Mouse (Mus musculus) intestine, embryonic 14.5 days (tissue): ENCODE measurements around the gene Zfp771. TPM values are rescaled to one million over a fixed set of nuclear protein-coding genes. Genes with fewer than 3 reads are reported as not detected.
A peak's percentile ranks its signal among the peaks of the same experiment; 100 is the strongest.

Experiments
- ATAC-seq: fragments of 200-750 bp; cut with Nextera tagmentation; replicated peaks from 2 replicates; pipeline ENCODE4 v1.8.0; 2017; ENCODE audit warnings: low read depth, moderate number of reproducible peaks, moderate TSS enrichment, moderate library complexity; ENCODE audit not compliant: low FRiP score, low TSS enrichment
- DNase-seq: peaks from one replicate; pipeline ENCODE4 v3.0.0-alpha.2; 2018; ENCODE audit warnings: low spot score
- H3K27ac ChIP-seq: fragments of 300-500 bp; sonication (generic); 2 replicates; pipeline ENCODE4 v1.5.1; 2014; ENCODE audit warnings: low read depth, mild to moderate bottlenecking, control low read depth
- H3K27me3 ChIP-seq: fragments of 300-500 bp; sonication (generic); replicated peaks from 2 replicates; pipeline ENCODE4 v1.6.1; 2014; ENCODE audit warnings: low read length, control low read depth; ENCODE audit not compliant: control insufficient read depth, insufficient read depth
- H3K36me3 ChIP-seq: fragments of 300-500 bp; sonication (generic); 2 replicates; pipeline ENCODE4 v1.6.1; 2014; ENCODE audit warnings: low read length, control low read depth; ENCODE audit not compliant: control insufficient read depth, insufficient read depth
- H3K4me1 ChIP-seq: fragments of 300-500 bp; sonication (generic); replicated peaks from 2 replicates; pipeline ENCODE4 v1.6.1; 2014; ENCODE audit warnings: low read length, control low read depth, mixed read lengths; ENCODE audit not compliant: control insufficient read depth, insufficient read depth
- H3K4me2 ChIP-seq: fragments of 300-500 bp; sonication (generic); 2 replicates; pipeline ENCODE4 v1.6.1; 2014; ENCODE audit warnings: low read length
- H3K4me3 ChIP-seq: fragments of 300-500 bp; sonication (generic); 2 replicates; pipeline ENCODE4 v1.5.1; 2014; ENCODE audit warnings: low read depth, low read length, control low read depth, mixed read lengths
- H3K9ac ChIP-seq: fragments of 300-500 bp; sonication (generic); 2 replicates; pipeline ENCODE4 v1.6.1; 2014; ENCODE audit warnings: mild to moderate bottlenecking, low read length
- H3K9me3 ChIP-seq: fragments of 300-500 bp; sonication (generic); 2 replicates; pipeline ENCODE4 v1.6.1; 2016; ENCODE audit warnings: low read length, control low read depth; ENCODE audit not compliant: control insufficient read depth
- WGBS: fragments of 180-500 bp; shearing (Covaris S2); extraction: QIAGEN DNeasy Blood & Tissue Kit; methylation state at CpG from one replicate; pipeline ENCODE4 v1.1.7; 2014; 5-methylcytosine and 5-hydroxymethylcytosine counted together
- polyA plus RNA-seq: library from polyadenylated mRNA; unstranded; fragments of >200 nt; fragmentation: Nextera tagmentation; extraction: Ambion mirVana; gene quantifications from 2 replicates; pipeline ENCODE4 v1.2.1, GENCODE M21; 2014

The Zfp771 gene
- polyA plus RNA-seq, 1 experiment from 2014 or later, result 47.6 TPM

DNA sequence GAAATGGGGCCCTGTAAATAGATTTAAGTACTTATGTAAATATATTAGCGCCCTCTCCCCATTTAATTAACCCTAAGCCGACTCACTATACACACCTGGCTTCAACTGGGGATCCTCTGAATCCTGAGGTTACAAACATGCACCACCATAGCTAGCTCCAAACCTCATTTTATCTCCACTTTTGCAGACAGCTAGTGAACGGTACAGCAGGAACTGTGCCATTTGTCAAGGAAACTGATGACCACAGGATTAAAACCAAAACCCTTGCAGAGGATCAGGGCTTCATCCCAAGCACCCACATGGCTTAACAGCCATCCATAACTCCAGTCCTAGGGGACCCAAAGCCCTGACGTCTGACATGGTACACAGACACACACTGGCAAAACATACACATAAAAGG is 10.9 kb downstream of the Zfp771 start:
- Histone ChIP-seq H3K4me1 (peaks cover 10% of the 10 kb centered on the region), H3K27me3 (no peaks in the 10 kb centered on the region), H3K36me3 (peaks cover 11% of the 10 kb centered on the region), H3K9ac (peak overlapping the region; percentile 73), H3K4me2 (peak overlapping the region; percentile 86), H3K27ac (peak overlapping the region; percentile 88), H3K4me3 (peak overlapping the region; percentile 60), H3K9me3 (no peaks in the 10 kb centered on the region)
- WGBS, result 16% methylated on average over 4 of the region's 4 CpGs
- ATAC-seq (no peak), DNase-seq (no peak)

DNA sequence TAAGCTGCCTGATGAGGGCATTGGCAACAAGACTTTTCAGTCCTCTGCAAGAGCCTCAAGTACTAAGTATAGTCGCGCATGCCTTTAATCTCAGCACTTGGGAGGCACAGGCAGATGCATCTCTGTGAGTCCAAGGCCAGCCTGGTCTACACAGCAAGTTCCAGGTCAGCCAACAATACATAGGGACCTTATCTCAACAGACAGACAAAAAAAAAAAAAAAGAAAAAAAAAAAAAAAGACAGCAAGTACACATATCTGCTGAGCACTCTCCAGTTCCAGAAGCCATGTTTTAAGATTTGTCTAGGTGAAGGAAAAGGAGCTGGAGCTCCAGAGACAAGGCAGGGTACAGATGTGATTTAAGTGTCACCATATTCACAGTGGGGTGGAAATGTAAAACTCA is 11.9 kb downstream of the Zfp771 start:
- ATAC-seq (no peak), DNase-seq (no peak)
- H3K27ac ChIP-seq, result no peak overlapping the region
- no peaks in the 10 kb centered on the region for H3K9me3 ChIP-seq
- no peak overlapping the region for H3K9ac ChIP-seq
- peaks cover 10% of the 10 kb centered on the region for H3K4me1 ChIP-seq
- H3K4me2 ChIP-seq, result no peak overlapping the region
- no peak overlapping the region for H3K4me3 ChIP-seq
- H3K27me3 ChIP-seq, result no peaks in the 10 kb centered on the region
- H3K36me3 ChIP-seq, result peaks cover 9% of the 10 kb centered on the region; the same call in 1 of the 2 replicates
- WGBS, result 93% methylated on average over 2 of the region's 2 CpGs

DNA sequence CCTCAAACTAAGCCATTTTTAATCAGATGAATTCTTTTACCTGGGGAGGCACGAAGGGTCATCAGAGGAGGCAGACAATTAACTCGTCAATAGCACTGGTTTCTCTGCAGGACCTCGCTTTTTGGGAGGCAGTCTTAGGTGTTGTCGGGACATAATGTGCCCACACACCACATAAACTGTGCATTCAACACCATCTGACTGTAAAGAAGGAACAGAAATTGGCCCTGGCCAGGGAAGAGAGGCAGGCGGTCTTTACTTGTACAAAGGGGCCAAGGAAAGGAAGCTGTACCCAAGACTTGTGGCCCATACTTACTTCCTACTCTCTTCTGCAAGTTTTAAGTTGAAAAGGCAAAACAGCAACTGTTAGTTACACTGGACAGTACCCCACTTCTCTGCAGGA is 12.4 kb downstream of the Zfp771 start:
- DNase-seq, result no peak
- WGBS, result 90% methylated on average over 5 of the region's 5 CpGs

DNA sequence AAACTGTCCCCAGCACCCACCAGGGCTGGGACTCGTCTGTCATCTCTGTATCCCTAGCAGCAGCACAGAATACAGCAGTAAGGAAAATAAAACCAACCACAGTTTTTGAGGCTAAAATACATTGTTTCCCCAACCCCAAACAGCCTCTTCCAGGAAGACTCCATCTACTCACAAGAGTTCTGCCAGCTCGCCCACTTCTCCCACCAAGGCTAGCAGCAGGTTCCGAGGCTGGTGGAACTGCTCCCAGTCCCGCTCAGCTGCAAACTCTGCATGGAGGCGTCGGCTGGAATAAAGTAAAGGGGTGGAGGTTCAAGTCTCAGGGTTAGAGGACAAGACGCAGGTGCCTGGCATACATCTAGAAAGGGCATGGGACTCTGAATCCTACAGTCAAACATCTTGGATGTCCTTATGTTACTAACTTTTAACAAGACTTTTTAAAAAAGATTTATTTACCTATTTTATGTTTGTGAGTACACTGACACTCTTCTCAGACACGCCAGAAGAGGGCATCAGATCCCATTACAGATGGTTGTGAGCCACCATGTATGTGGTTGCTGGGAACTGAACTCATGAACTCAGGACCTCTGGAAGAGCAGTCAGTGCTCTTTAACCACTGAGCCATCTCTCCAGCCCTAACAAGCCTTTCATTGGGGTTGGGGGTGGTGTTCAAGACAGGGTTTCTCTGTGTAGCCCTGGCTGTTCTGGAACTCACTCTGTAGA is 15.3 kb downstream of the Zfp771 start:
- Histone ChIP-seq H3K27me3 (no peaks in the 10 kb centered on the region), H3K9ac (peak overlapping the region; percentile 70; the same call in 1 of the 2 replicates), H3K27ac (no peak overlapping the region), H3K4me3 (peak overlapping the region; percentile 74), H3K4me2 (peak overlapping the region; percentile 83), H3K4me1 (peaks cover 10% of the 10 kb centered on the region), H3K36me3 (peaks cover 9% of the 10 kb centered on the region; the same call in 1 of the 2 replicates), H3K9me3 (no peaks in the 10 kb centered on the region)
- 75% methylated on average over 8 of the region's 8 CpGs for WGBS
- DNase-seq, result no peak
- no peak for ATAC-seq

More for the DNA sequence above, 12.4 kb downstream of the Zfp771 start:
- Histone ChIP-seq H3K36me3 (peaks cover 9% of the 10 kb centered on the region; the same call in 1 of the 2 replicates), H3K27ac (no peak overlapping the region), H3K9me3 (no peaks in the 10 kb centered on the region), H3K4me3 (no peak overlapping the region), H3K4me1 (peaks cover 10% of the 10 kb centered on the region), H3K9ac (no peak overlapping the region), H3K4me2 (no peak overlapping the region), H3K27me3 (no peaks in the 10 kb centered on the region)
- no peak for ATAC-seq

DNA sequence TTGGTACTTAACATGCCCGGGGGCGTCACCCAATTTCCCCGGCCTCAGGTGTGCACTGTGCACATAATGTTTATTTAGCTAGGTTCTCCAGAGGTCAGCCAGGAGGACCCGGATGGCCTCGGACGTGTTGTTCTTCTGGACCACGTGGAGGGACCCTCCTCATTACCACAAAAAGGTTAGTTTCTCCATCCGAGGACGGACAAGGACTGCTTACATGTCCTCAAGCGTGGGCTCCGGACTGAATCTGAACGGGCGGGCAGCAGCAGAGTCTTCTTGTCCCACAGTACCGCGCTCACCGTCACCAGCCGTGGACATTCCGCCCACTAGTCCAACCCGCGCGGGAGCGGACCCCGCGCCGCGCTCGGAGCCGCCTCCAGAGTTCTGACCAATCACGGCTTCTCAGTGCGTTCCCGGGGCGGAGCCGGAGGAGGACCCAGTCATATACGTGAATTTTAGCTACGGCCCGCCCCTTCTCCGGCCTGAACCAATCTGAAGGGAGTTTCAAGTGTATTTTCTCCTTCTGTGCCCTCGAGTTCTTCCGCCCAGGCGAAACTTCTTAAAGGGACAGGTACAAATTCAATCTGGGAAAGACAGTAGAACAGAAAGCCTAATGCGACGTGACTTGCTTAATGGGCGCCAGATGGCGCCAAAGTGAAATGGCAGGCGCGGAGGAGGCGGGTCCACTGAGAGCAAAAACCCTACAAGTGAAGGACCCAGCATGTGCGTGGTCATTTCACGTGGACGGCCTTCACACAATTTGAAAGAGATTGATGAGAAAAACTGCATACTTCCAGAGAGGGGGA is 16.4 kb downstream of the Zfp771 start, which contains the start of gene Dctpp1:
Gene Dctpp1 (minus strand): TSS at position 401 of the 803 bp plus-strand sequence.
- H3K27me3 ChIP-seq, result no peaks in the 10 kb centered on the region
- peak within 1 kb of the TSS; percentile 70 for H3K9ac ChIP-seq
- under 1% methylated on average over 50 of the region's 50 CpGs for WGBS
- H3K9me3 ChIP-seq, result no peaks in the 10 kb centered on the region
- H3K27ac ChIP-seq, result peak within 1 kb of the TSS; percentile 57; the same call in 1 of the 2 replicates
- peak within 1 kb of the TSS; percentile 83 for H3K4me2 ChIP-seq
- H3K4me3 ChIP-seq, result peak within 1 kb of the TSS; percentile 74
- peaks cover 3% of the 10 kb centered on the region; the same call in 1 of the 2 replicates for H3K4me1 ChIP-seq
- peaks cover 9% of the 10 kb centered on the region; the same call in 1 of the 2 replicates for H3K36me3 ChIP-seq
- DNase-seq (peak; percentile 95), ATAC-seq (peak; percentile 99)

DNA sequence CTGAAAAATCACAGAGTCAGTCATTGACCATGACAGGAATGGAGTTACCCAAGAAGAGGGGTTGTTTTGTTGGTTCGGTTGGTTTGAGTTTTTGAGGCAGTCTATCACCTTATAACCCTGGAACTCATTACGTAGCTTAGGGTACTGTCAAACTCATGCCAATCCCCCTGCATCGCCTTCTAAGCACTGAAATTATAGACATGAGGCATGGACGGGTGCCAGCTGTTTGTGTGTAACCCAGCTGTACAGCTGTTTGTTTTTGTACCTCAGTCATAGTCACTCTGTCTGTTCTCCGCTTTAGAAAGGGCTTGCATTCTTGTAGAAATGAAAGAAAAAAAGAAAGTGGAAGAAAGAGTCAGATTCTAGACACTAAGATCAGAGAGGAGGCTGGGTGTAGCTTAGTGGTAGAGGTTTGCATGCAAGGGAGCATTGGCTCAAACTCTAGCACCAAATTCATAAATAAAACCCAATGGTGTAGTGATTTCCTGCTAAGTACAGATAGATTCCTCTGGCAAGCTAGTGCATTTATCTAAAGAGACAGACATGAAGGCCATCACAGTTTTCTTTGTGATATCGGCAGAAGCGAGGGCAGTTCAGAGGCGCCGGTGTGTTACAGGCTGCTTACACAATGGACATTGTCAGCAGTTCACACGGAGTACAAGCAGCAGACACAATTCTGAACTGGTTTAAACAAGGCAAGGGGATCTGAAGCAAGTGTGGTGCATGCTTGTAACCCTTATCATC is 18.3 kb downstream of the Zfp771 start:
- H3K4me1 ChIP-seq, result peaks cover 3% of the 10 kb centered on the region; the same call in 1 of the 2 replicates
- H3K36me3 ChIP-seq, result peaks cover 1% of the 10 kb centered on the region; the same call in 1 of the 2 replicates
- WGBS, result 84% methylated on average over 10 of the region's 10 CpGs
- H3K27me3 ChIP-seq, result no peaks in the 10 kb centered on the region
- no peaks in the 10 kb centered on the region for H3K9me3 ChIP-seq
- DNase-seq, result no peak
- no peak for ATAC-seq
- no peak overlapping the region for H3K9ac ChIP-seq
- H3K4me3 ChIP-seq, result no peak overlapping the region
- H3K27ac ChIP-seq, result no peak overlapping the region
- H3K4me2 ChIP-seq, result no peak overlapping the region

DNA sequence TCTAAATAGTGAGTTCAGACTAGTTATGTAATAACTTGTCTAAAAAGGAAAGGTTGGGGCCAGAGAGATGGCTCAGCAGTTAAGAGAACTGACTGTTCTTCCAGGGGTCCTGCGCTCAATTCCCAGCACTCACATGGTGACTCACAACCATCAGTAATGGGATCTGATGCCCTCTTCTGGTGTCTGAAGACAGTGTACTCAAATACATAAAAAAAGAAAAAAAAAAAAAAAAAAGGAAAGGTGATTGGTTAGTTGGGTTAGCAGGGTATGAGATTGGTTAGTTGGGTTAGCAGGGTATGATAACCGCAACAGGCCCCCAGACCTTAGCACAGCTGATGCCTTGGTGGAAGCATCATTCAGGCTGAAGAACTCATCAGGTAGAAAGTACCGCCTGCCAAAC is 19.5 kb downstream of the Zfp771 start:
- H3K36me3 ChIP-seq, result no peaks in the 10 kb centered on the region
- WGBS, result 98% methylated on average over 3 of the region's 3 CpGs
- H3K27ac ChIP-seq, result no peak overlapping the region
- H3K9ac ChIP-seq, result no peak overlapping the region
- 0 out of 2 replicates have a peak, but pooled peaks cover 5% of the 10 kb centered on the region for H3K9me3 ChIP-seq
- ATAC-seq (no peak), DNase-seq (no peak)
- H3K4me2 ChIP-seq, result no peak overlapping the region
- H3K4me1 ChIP-seq, result peaks cover 3% of the 10 kb centered on the region; the same call in 1 of the 2 replicates
- H3K27me3 ChIP-seq, result no peaks in the 10 kb centered on the region
- no peak overlapping the region for H3K4me3 ChIP-seq

DNA sequence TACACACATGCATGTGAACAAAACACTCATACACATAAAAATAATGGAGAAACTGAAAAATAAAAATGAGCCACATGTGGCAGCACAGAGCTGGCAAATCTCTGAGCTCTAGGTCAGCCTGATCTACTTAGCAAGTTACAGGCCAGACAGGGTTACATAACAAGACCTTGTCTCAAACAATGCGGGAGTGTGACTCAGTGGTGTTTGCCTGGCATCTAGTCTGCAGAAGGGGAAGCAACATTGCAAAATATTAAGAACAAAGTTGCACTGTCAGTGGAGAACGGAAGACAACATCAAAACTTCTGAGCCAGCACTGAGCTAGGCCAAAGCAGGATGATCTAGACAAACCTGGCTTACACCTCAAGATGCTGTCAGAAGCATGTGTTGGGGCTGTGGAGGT is 26.2 kb downstream of the Zfp771 start:
- H3K4me2 ChIP-seq, result no peak overlapping the region
- H3K9me3 ChIP-seq, result 0 out of 2 replicates have a peak, but pooled peaks cover 10% of the 10 kb centered on the region
- H3K9ac ChIP-seq, result no peak overlapping the region
- DNase-seq, result no peak
- no peak overlapping the region for H3K27ac ChIP-seq
- H3K4me3 ChIP-seq, result no peak overlapping the region
- peaks cover 14% of the 10 kb centered on the region for H3K4me1 ChIP-seq
- H3K36me3 ChIP-seq, result peaks cover 22% of the 10 kb centered on the region
- WGBS, result 88% methylated on average over 2 of the region's 2 CpGs
- no peaks in the 10 kb centered on the region for H3K27me3 ChIP-seq
- no peak for ATAC-seq
